Mouse (Mus musculus) limb, embryonic 10.5 days (tissue): Measurements from ENCODE around the gene Itfg2. TPM values are rescaled to one million over a fixed set of nuclear protein-coding genes. Genes with fewer than 3 reads are reported as not detected.

Source experiments
- DNase-seq: peaks from one replicate; pipeline ENCODE4 v3.0.0-alpha.2; 2017; ENCODE audit warnings: low spot score
- H3K27ac ChIP-seq: fragments of 300-500 bp; sonication (generic); 2 replicates; pipeline ENCODE4 v1.5.1; 2016; ENCODE audit warnings: mild to moderate bottlenecking
- H3K27me3 ChIP-seq: fragments of 300-500 bp; sonication (generic); 2 replicates; pipeline ENCODE4 v1.6.1; 2016; ENCODE audit warnings: low read depth, mild to moderate bottlenecking; ENCODE audit not compliant: poor library complexity, severe bottlenecking
- H3K36me3 ChIP-seq: fragments of 300-500 bp; sonication (generic); 2 replicates; pipeline ENCODE4 v1.6.1; 2016; ENCODE audit warnings: mild to moderate bottlenecking, moderate library complexity
- H3K4me1 ChIP-seq: fragments of 300-500 bp; sonication (generic); 2 replicates; pipeline ENCODE4 v1.6.1; 2016
- H3K4me3 ChIP-seq: fragments of 300-500 bp; sonication (generic); 2 replicates; pipeline ENCODE4 v1.5.1; 2016; ENCODE audit warnings: mild to moderate bottlenecking, moderate library complexity
- H3K9me3 ChIP-seq: fragments of 300-500 bp; sonication (generic); replicated peaks from 2 replicates; pipeline ENCODE4 v1.6.1; 2016; ENCODE audit warnings: mild to moderate bottlenecking
- WGBS: fragments of 180-500 bp; shearing (Covaris S2); methylation state at CpG from one replicate; pipeline ENCODE4 v1.1.7; 2016; 5-methylcytosine and 5-hydroxymethylcytosine counted together
- polyA plus RNA-seq: library from polyadenylated mRNA; unstranded; fragments of >200 nt; fragmentation: Nextera tagmentation; extraction: Ambion mirVana; gene quantifications from 2 replicates; pipeline ENCODE4 v1.2.1, GENCODE M21; 2016

Itfg2 gene
- polyA plus RNA-seq, 1 experiment from 2014 or later = 47.8 TPM

- no peaks in the 10 kb centered on the region for H3K9me3 ChIP-seq
- peaks cover 5% of the 10 kb centered on the region; the same call in 1 of the 2 replicates for H3K4me1 ChIP-seq
- H3K27me3 ChIP-seq = no peaks in the 10 kb centered on the region
- no peaks in the 10 kb centered on the region for H3K36me3 ChIP-seq
- WGBS = 12% methylated on average over 14 of the region's 14 CpGs
- peak overlapping the region; percentile 28 for H3K4me3 ChIP-seq
- peak; percentile 56 for DNase-seq
- H3K27ac ChIP-seq = no peak overlapping the region
Measured at GRCm38 (mm10) chr6:128445761-128446535, 21.2 kb upstream of the Itfg2 start.

- H3K27ac ChIP-seq = no peak overlapping the region
- H3K36me3 ChIP-seq = peaks cover 16% of the 10 kb centered on the region
- H3K9me3 ChIP-seq = no peaks in the 10 kb centered on the region
- no peak overlapping the region for H3K4me3 ChIP-seq
- WGBS = 93% methylated on average over 2 of the region's 2 CpGs
- DNase-seq = no peak
- no peaks in the 10 kb centered on the region for H3K27me3 ChIP-seq
- peaks cover 20% of the 10 kb centered on the region for H3K4me1 ChIP-seq
Measured at GRCm38 (mm10) chr6:128440238-128440637, 15.5 kb upstream of the Itfg2 start.

- no peaks in the 10 kb centered on the region for H3K9me3 ChIP-seq
- WGBS = 32% methylated on average over 18 of the region's 18 CpGs
- H3K4me1 ChIP-seq = peaks cover 20% of the 10 kb centered on the region
- H3K36me3 ChIP-seq = peaks cover 30% of the 10 kb centered on the region
- H3K4me3 ChIP-seq = peak overlapping the region; percentile 99
- peak overlapping the region; percentile 98 for H3K27ac ChIP-seq
- DNase-seq = no peak
- H3K27me3 ChIP-seq = no peaks in the 10 kb centered on the region
Measured at GRCm38 (mm10) chr6:128438871-128439341, 14.2 kb upstream of the Itfg2 start.

GRCm38 (mm10) chr6:128438317-128438870 lies 13.7 kb upstream of the Itfg2 start, which contains the start of gene Fkbp4:
TSS of gene Fkbp4 (minus strand) at chr6:128438677.
- H3K27ac ChIP-seq = peak within 1 kb of the TSS; percentile 98
- H3K4me3 ChIP-seq = peak within 1 kb of the TSS; percentile 99
- H3K4me1 ChIP-seq = peaks cover 20% of the 10 kb centered on the region
- peak; percentile 94 for DNase-seq
- no peaks in the 10 kb centered on the region for H3K9me3 ChIP-seq
- H3K36me3 ChIP-seq = peaks cover 35% of the 10 kb centered on the region
- under 1% methylated on average over 67 of the region's 67 CpGs for WGBS
- H3K27me3 ChIP-seq = no peaks in the 10 kb centered on the region

GRCm38 (mm10) chr6:128437731-128438316 lies 13.1 kb upstream of the Itfg2 start:
- no peaks in the 10 kb centered on the region for H3K9me3 ChIP-seq
- H3K4me3 ChIP-seq = peak overlapping the region; percentile 99
- DNase-seq = peak; percentile 82
- no peaks in the 10 kb centered on the region for H3K27me3 ChIP-seq
- WGBS = under 1% methylated on average over 52 of the region's 52 CpGs
- peaks cover 20% of the 10 kb centered on the region for H3K4me1 ChIP-seq
- H3K36me3 ChIP-seq = peaks cover 41% of the 10 kb centered on the region
- H3K27ac ChIP-seq = peak overlapping the region; percentile 98

- no peaks in the 10 kb centered on the region for H3K9me3 ChIP-seq
- 6% methylated on average over 10 of the region's 10 CpGs for WGBS
- peak overlapping the region; percentile 98 for H3K27ac ChIP-seq
Measured at GRCm38 (mm10) chr6:128437288-128437687, 12.6 kb upstream of the Itfg2 start.

GRCm38 (mm10) chr6:128436356-128437005 lies 11.8 kb upstream of the Itfg2 start:
- 93% methylated on average over 8 of the region's 8 CpGs for WGBS
- H3K9me3 ChIP-seq = no peaks in the 10 kb centered on the region
- no peak for DNase-seq
- H3K4me3 ChIP-seq = peak overlapping the region; percentile 99
- H3K27ac ChIP-seq = peak overlapping the region; percentile 98
- H3K4me1 ChIP-seq = peaks cover 20% of the 10 kb centered on the region
- H3K27me3 ChIP-seq = no peaks in the 10 kb centered on the region
- H3K36me3 ChIP-seq = peaks cover 54% of the 10 kb centered on the region

More at GRCm38 (mm10) chr6:128437288-128437687, 12.6 kb upstream of the Itfg2 start:
- H3K36me3 ChIP-seq = peaks cover 46% of the 10 kb centered on the region
- peaks cover 20% of the 10 kb centered on the region for H3K4me1 ChIP-seq
- no peak for DNase-seq
- H3K4me3 ChIP-seq = peak overlapping the region; percentile 99
- H3K27me3 ChIP-seq = no peaks in the 10 kb centered on the region

- peaks cover 20% of the 10 kb centered on the region for H3K4me1 ChIP-seq
- H3K4me3 ChIP-seq = no peak overlapping the region; the same call in 1 of the 2 replicates
- no peaks in the 10 kb centered on the region for H3K9me3 ChIP-seq
- H3K27ac ChIP-seq = no peak overlapping the region
- H3K27me3 ChIP-seq = no peaks in the 10 kb centered on the region
- 96% methylated on average over 5 of the region's 5 CpGs for WGBS
- no peak for DNase-seq
- peaks cover 64% of the 10 kb centered on the region for H3K36me3 ChIP-seq
Measured at GRCm38 (mm10) chr6:128435474-128435873, 10.7 kb upstream of the Itfg2 start.

- Histone ChIP-seq H3K36me3 (peaks cover 83% of the 10 kb centered on the region), H3K27ac (no peak overlapping the region), H3K27me3 (no peaks in the 10 kb centered on the region), H3K4me1 (peaks cover 11% of the 10 kb centered on the region), H3K9me3 (no peaks in the 10 kb centered on the region), H3K4me3 (no peak overlapping the region)
- WGBS = 96% methylated on average over 13 of the region's 13 CpGs
- no peak for DNase-seq
Measured at GRCm38 (mm10) chr6:128433566-128433965, 8.8 kb upstream of the Itfg2 start.

GRCm38 (mm10) chr6:128432356-128432915 lies 7.7 kb upstream of the Itfg2 start:
- peaks cover 94% of the 10 kb centered on the region for H3K36me3 ChIP-seq
- no peak overlapping the region for H3K27ac ChIP-seq
- no peaks in the 10 kb centered on the region for H3K27me3 ChIP-seq
- WGBS = 96% methylated on average over 13 of the region's 13 CpGs
- H3K9me3 ChIP-seq = no peaks in the 10 kb centered on the region
- H3K4me3 ChIP-seq = no peak overlapping the region
- no peak for DNase-seq
- peaks cover 11% of the 10 kb centered on the region for H3K4me1 ChIP-seq

- no peaks in the 10 kb centered on the region for H3K27me3 ChIP-seq
Measured at GRCm38 (mm10) chr6:128429826-128430225, 5.1 kb upstream of the Itfg2 start.

GRCm38 (mm10) chr6:128429300-128429699 lies 4.6 kb upstream of the Itfg2 start:
- peaks cover 70% of the 10 kb centered on the region for H3K36me3 ChIP-seq
- H3K4me1 ChIP-seq = 0 out of 2 replicates have a peak, but pooled peaks cover 2% of the 10 kb centered on the region
- H3K4me3 ChIP-seq = no peak overlapping the region
- no peak overlapping the region for H3K27ac ChIP-seq
- WGBS = 98% methylated on average over 2 of the region's 2 CpGs
- H3K27me3 ChIP-seq = no peaks in the 10 kb centered on the region
- DNase-seq = no peak
- H3K9me3 ChIP-seq = no peaks in the 10 kb centered on the region

More at GRCm38 (mm10) chr6:128429826-128430225, 5.1 kb upstream of the Itfg2 start:
- WGBS = 94% methylated on average over 6 of the region's 6 CpGs
- Histone ChIP-seq H3K4me1 (0 out of 2 replicates have a peak, but pooled peaks cover 2% of the 10 kb centered on the region), H3K27ac (no peak overlapping the region), H3K4me3 (no peak overlapping the region), H3K9me3 (no peaks in the 10 kb centered on the region), H3K36me3 (peaks cover 76% of the 10 kb centered on the region)
- no peak for DNase-seq
